Mouse (Mus musculus) mouse embryonic stem cell (cell line): Measurements from ENCODE around the gene Bcar3.

Experiments
- in situ Hi-C, 2 experiments: fragments of 300-500 bp; cut with MboI; formaldehyde crosslinking; loops; 1 replicate in 1 of 2; 3 replicates in 1 of 2; pipeline ENCODE4 v1.14.3; 2019 to 2020; ENCODE audit warnings: low sequenced_read_pairs in 2 of 2, low pct_unique_long_range_greater_than_20kb in 1 of 2, mixed read lengths in 1 of 2; ENCODE audit not compliant: unreplicated experiment in 1 of 2

Bcar3 gene

GRCm38 (mm10) chr3:122481891-122482739 lies 188.2 kb downstream of the Bcar3 start:
- in situ Hi-C loops, result no loop called here

GRCm38 (mm10) chr3:122483066-122483782 lies 189.3 kb downstream of the Bcar3 start:
- in situ Hi-C loops, result no loop called here

DNA sequence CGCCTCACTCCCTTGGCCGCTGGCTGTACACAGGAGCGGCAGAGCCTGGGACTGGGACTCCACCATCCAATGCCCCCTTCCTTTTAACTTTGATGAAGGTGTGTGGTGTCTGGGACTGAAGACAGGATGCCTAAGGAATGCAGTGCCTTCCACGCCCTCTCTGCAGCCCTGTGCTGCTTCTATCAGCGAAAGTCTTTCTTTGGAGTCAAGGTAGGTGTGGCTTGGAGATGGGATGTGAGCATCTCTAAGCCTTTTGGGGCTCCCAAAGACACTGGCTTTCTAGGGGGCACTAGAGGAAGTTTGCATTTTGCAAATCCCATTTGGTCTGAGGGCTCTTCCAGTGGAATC lies 189.8 kb downstream of the Bcar3 start:
- in situ Hi-C loops, result no loop called here

GRCm38 (mm10) chr3:122484301-122484700 lies 190.4 kb downstream of the Bcar3 start:
- in situ Hi-C loops, result no loop called here

DNA sequence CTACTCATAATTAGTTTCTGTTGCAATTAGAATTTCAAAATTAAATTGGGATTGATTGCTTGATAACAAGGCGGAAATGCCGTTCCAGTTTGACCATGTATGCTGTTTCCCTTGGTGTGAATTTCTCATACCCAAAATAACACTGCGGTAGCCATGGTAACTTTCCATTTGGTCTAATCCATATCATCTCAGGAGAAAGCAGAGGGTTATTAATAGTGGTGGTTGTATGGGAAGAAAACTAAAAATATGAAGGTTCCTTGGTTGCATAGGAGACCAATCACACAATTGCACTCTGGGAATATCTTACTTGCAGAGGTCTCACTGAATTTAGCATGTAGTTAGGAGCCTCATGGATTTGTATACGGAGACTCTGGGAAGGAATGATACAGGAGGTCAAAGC lies 191.8 kb downstream of the Bcar3 start:
- in situ Hi-C loops, result no loop called here

GRCm38 (mm10) chr3:122486193-122486592 lies 192.3 kb downstream of the Bcar3 start:
- in situ Hi-C loops, result no loop called here

- in situ Hi-C loops, result no loop called here
Measured at GRCm38 (mm10) chr3:122488051-122488754, 194.3 kb downstream of the Bcar3 start.

- in situ Hi-C loops, result no loop called here
Measured at GRCm38 (mm10) chr3:122490574-122490973, 196.6 kb downstream of the Bcar3 start.

DNA sequence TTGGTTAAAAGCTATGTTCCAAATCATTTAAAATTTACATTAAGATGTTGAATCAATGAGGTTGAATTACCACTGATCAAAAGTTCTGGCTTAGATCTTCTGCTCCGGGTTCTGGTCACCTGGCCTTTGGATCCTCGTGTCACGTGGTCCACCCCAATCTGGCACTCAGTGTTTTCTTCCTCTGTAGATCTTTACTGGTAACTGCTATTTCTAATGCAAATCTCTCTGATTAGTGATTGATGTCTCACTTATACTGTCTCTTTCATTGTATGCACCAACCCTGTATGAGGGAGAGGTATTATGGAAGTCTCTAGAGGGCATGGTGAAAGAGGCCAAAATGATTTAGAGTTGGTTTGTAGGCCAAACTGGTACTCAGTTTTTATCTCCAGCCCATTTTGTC lies 198.1 kb downstream of the Bcar3 start:
- in situ Hi-C loops, result no loop called here

DNA sequence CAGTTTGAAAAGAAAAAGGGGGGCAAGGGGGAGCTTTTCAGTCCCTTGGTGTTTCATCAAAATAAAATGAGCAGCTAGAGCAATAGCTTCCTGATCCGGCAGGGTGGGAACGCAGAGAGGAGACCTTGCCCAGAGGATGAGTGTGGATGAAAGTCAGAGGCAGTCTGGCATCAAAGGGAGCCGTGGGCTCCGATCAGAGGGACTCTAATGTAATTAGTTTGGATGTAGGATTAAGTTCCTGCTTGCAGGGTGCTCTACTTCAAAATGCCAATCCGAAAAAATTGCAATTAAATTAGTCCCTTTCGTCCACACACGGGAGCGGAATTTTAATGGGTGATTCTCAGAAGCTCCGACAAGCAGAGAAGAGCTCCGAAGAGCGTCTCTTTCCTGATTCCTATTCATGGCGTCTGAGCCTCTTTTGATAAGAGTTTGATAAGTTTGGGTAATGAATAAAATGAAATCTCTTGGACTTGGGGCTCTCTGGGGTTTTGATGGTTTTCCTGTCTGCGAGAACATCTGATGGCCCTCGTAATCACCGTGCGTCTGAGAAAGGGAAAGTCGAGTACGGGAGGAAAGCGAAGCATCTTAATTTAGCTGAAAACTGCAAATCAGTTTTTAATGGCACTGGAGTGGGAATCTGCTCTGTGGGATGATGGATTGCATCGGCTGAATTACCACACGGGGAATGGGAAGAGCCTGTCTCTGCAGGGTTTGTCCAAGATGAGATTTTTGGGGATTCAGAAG lies 199.1 kb downstream of the Bcar3 start:
- in situ Hi-C loops, result no loop called here

- in situ Hi-C loops, result no loop called here
Measured at GRCm38 (mm10) chr3:122494764-122495163, 200.8 kb downstream of the Bcar3 start.

DNA sequence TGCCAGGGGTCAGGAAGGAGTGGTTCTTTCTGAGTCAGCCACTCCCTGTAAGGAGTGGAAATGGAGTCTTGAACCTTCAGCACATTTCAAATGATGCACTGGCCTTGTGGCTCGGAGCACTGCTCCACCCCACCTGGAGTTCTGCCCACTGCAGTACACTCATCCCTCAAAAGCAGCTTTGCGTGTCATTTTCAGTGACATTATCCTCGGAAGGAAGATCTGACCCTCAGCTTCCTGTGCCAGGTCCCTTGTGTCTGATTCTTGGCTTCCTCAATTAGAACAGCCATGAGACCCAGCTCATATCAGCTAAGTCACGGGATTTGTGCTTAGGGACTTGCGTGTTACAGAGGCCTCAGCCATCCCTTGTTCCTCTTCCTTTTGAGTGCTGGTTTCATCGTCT lies 203.9 kb downstream of the Bcar3 start:
- in situ Hi-C loops, result no loop called here

- in situ Hi-C loops, result no loop called here
Measured at GRCm38 (mm10) chr3:122498528-122498927, 204.6 kb downstream of the Bcar3 start.

- in situ Hi-C loops, result no loop called here
Measured at GRCm38 (mm10) chr3:122499647-122500046, 205.7 kb downstream of the Bcar3 start.

DNA sequence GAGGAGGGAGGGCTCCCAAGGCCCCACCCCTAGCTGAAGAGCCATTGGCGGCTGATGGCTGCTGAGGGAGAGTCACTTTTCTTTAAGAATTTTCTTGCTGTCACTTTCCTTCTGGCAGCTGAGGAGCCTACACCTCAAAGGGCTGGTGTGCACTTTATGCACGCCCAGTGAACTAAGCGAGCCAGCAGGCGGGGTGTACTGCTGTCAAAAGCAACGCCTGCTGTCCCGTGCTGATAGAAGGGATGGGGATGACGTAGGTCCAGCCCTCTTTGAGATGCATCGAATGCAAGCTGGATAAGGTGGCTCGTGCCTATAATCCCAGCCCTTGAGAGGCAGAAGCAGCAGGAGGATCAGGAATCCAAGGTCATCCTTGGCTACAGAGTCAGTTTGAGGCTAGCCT lies 207.0 kb downstream of the Bcar3 start:
- in situ Hi-C loops, result no loop called here

DNA sequence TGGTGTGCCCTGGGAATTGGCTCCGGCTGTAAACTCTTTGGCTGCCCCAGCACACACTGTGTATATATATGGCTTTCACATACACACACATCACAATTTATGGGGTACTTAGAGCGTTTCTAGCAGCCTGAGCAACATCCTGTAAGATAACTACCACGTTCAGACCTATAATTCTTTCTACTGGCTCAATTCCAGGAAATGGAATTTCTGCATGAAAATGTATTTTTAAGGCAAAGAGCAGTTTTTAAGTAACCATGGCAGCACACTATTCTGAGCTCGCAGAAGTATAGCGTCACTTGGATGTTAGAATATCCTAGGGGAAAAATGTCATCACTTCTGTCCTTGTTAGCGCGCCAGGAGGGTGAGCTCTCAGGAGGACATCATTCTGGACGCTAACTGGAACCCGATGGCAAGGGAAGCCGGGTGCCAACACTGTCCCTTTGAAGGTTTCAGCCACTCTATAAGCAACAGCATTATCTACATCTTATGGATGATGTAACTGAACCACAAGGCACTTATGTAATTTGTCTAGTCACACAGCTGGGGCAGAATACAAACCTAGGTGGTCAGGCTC lies 212.5 kb downstream of the Bcar3 start:
- in situ Hi-C loops, result no loop called here

GRCm38 (mm10) chr3:122507826-122508225 lies 213.9 kb downstream of the Bcar3 start:
- in situ Hi-C loops, result no loop called here

DNA sequence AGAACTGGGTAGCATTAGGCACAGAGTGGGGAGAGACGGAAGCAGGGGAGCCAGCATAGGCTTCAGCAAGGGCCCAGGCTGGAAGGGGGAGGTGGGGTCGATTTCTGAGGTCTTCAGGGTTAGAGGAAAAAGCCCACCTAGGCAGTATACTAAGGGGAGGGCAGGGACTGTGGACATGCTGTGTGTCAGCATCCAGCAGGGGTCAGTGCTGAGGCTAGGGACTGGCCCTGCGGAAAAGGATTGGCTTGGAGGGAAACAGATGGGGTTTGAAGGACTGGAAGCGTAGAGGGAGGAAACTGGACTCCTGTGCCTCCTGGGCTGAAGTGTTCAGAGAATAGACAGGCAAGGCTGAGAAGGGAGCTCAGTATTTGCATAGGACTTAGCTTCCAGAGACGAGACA lies 215.1 kb downstream of the Bcar3 start:
- in situ Hi-C loops, result no loop called here
